Mouse (Mus musculus): ENCODE data around the gene B3gnt7.

The B3gnt7 gene

DNA sequence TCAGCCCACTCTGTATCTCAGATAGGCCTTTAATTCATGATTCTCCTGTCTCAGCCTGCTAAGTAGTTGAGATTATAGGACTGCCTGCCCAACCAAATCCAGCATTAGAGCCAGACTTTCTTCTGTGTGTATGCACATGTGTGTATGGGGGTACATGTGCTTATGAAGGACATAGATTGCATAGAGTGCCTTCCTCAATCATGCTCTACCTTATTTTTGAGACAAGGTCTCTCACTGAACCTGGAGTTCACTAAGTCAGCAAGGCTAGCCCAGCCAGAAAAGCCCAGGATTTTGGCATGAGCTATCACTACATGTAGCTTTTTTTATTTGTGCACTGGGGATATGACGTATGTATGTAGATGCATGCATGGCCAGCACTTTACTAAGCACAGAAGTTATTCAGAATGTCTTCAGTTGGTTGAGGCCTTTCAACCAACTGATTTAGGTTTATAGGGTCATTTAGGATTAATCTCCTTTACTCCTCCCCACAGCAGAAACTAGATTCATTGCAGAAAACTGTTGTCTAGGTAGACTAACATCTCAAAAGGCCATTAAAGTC lies 40.5 kb downstream of the B3gnt7 start:
- in situ Hi-C loops (cut with MboI, MseI): no loop called here

DNA sequence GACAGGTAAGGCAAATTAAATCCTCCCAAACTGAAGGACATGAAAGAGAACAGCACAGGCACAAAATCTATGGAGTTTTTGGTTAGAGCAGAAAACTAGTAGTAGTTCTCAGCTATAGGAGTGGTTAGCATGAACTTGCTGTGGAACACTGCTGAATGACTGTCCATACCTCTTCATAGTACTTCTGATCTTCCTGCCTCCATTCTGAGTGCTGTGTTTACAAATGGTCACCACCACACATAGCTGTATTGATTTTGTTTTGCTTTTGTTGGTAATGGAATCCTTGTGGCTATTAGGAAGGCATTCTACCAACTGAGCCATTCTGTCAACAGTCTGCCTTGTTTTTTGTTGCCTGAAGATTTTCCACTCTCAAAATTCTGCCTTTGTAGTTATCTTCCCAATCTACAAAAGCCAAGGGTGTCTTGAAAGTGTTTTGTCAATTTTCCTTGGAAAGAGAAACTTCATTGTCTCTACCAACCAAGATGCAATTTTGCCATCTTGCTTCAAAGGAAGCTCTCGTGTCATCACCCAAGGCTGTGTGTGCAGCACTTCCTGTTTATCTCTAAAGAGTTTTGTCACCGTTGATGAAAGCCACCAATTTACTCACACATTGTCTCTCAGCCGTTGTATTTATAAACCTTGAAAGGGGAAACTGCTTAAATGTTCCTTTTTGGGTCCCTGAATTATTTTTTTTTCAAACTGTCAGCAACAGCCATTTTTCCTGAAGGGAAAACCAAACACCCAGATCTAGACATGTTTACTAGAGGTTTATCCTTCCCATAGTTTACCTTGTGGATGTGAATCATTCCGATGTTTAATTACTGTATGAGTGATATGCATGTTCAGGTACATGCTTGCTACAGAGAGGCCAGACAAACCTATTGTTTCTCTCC lies 41.6 kb downstream of the B3gnt7 start:
- in situ Hi-C loops (cut with MboI, MseI): no loop called here

DNA sequence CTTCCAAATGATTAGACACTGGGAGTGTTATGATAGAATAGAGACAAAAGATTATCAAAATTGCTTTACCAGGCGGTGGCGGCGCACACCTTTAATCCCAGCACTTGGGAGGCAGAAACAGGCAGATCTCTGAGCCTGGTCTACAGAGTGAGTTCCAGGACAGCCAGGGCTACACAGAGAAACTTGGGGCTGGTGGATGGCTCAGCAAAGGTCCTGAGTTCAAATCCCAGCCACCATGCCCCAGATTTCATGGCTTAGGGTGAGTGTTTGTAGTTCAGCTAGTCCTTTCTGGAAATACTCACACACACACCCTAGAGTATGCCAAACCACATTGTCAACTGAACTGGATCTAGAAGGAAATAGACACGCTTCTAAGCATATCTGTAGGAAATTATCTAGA lies 42.4 kb downstream of the B3gnt7 start:
- in situ Hi-C loops (cut with MboI, MseI): no loop called here

DNA sequence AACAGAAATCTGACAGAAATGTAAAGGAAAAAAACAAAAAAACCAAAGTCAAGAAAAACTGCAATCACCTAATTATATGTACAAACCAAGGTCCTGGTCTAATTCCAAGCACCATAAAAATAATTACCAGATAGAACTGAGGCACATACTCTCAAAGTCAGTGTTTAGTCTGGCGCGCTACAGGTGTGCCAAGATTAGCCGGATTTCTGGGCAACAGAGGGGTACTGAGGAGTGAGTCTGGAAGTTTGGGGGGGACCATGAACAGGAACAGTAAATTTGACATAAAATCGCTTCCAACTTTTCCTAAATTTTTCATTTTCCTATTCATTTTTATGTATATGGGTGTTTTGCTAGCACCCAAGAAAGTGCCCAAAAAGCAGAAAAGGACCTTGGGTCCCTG lies 43.3 kb downstream of the B3gnt7 start:
- in situ Hi-C loops (cut with MboI, MseI): no loop called here

DNA sequence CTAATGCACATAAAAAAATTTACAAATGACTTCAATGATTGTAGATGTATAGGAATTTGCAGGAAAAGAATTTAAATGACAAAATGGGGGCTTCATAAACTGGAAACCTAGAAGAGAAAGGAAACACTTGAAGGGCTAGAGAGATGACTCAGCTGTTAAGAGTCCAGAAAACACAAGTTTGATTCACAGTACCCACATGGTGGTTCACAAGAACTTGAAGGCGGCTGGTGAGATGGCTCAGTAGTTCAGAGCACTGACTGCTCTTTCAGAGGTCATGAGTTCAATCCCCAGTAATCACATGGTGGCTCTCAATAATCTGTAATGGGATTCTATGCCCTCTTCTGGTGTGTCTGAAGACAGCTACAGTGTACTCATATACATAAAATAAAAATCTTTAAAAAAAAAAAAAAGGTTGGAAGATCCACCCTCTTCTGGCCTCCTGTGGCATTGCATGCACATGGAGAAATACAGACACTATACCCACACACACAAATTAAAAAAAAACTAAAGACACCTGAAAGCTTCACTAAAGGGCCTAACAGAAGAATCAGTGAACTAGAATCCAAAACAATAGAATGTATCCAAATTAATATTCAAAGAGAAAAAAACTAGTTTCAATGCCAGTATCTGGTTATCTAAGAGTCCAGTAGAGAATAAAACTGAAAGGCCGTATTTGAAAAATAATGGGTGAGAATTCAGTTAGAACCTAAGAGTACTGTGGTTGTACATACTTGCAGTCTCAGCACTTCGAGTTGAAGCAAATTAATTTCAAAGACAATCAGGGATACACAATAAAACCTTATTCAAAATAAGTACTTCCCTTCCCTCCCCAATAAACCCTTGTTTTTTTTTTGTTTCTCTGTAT lies 44.5 kb downstream of the B3gnt7 start:
- in situ Hi-C loops (cut with MboI, MseI): no loop called here

DNA sequence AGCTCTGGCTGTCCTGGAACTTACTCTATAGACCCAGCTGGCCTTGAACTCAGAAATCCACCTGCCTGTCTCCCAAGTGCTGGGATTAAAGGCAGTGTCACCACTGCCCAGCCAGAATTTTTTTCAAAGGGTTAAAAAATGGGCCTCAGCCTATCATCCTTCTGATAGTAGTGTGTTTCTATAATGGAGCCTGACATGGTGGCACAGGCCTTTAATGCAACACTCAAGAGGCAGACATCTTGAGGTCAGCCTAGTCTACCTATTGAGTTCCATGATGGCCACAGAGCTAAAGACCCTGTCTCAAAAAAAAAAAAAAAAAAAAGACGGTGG lies 45.0 kb downstream of the B3gnt7 start:
- in situ Hi-C loops (cut with MboI, MseI): no loop called here

DNA sequence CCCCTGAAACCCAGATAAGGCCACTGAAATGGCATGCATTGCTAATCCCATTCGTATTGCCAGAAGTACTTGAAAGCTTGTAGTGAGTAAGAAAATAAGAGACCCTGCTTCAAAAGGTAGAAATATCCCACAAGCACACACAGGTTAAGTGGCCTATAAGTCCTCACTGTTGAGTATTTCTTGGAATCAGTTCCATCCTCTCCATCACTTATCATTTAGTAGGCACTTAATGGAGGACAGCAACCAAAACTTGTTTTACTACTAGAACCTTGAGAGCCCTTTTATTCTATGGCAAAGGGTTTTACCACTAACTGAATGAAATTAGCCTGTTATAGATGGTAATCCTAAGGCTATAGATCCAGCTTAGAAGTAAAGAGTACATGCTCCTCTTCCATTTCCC lies 45.5 kb downstream of the B3gnt7 start:
- in situ Hi-C loops (cut with MboI, MseI): no loop called here

DNA sequence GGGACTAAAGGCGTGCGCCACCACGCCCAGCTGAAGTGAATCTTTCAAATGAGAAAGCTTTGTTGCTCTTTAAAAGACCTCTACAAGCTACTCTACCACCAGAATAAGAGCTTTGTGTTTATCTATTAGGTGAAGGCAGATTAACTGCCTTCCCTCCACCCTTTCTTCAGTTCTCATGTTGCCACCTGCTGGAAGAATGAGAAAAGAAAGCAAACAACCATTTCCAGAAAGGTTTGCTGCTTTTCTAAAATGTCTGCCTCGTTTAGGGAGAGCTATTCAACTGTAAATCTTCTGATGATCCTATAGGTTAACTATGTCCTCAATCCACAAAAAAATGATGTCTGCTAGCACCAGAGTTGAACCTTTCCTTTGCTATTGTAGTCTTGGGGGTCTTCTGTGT lies 46.2 kb downstream of the B3gnt7 start:
- in situ Hi-C loops (cut with MboI, MseI): no loop called here

DNA sequence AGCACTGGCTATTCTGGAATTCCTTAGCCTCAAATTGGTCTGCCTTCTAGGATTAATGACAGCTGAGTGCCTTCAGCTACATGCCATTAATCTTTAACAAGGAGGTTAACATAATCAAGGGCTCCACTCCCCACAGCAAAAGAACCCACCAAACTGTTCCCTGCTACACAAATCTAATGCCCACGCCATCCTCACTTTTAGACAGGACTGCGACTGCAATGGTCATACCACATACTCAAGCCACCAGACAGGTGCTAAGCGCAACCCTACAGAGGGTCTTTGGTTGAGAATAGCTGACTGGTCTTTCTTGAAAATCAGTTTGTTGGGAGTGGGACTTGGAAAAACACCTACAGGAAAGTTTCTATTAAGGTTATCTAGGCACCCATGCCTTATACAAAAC lies 46.6 kb downstream of the B3gnt7 start:
- in situ Hi-C loops (cut with MboI, MseI): no loop called here

DNA sequence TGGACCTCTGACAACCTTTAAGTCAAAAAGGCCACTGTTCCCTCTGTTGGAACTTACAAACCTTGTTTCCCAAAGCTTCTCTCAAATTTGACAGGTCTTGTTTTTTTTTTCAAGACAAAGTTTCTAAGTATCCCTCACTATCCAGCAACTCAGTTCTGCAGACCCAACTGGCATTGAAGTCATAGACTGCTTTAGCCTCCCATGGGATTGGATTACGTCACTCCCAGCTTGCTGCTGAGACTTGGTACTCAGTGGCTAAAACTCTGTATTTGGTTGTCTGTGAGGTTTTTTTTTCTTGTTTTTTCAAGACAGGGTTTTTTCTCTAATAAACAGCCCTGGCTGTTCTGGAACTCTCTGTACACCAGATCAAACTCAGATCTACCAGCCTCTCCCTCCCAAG lies 47.1 kb downstream of the B3gnt7 start:
- in situ Hi-C loops (cut with MboI, MseI): no loop called here

DNA sequence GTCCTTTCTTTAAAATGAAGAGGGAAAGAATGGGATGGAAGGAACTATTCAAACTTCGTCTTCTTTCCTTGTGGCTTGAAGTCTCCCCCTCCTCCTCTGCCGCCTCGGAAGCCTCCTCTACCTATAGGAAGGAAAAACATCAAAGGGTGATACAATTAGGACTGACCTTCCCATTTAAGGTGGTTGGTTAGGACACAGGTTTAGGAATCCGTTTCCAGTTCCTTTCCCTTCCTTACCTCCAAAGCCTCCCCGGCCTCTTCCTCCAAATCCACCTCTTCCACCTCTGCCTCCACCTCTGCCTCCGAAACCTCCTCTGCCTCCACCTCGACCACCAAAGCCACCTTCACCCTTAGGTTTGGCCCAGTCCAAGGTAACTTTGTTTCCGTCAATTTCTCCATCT lies 47.9 kb downstream of the B3gnt7 start:
- in situ Hi-C loops (cut with MboI, MseI): no loop called here

DNA sequence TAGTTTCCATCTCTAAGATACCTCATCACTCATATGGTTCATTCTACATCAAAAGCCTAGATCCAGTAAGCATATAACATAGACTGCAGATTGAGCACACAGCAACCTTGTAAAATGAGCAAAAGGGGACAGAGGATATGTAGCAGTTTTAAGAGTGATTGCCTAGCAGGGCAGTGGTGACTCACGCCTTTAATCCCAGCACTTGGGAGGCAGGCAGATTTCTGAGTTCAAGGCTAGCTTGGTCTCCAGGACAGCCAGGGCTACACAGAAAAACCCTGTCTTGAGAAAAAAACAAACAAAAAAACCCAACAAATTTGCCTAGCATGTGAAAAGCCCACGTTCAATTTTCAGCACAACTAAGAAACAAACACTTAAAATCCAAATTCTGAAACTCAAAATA lies 51.6 kb downstream of the B3gnt7 start:
- in situ Hi-C loops (cut with MboI, MseI): no loop called here
